Mouse (Mus musculus) spleen, adult 2 months (tissue): ENCODE measurements at regions not wholly inside any gene's neighbourhood (a gene's known extent, or its start where the extent isn't known, plus 50 kb on each side); places are given as distances from the start of the nearest gene placed in this dataset.

Experiments used
- CTCF ChIP-seq: fragments of 200-500 bp; IDR thresholded peaks from 2 replicates; pipeline ENCODE4 v1.5.1; 2011; ENCODE audit warnings: mild to moderate bottlenecking, inconsistent platforms; ENCODE audit not compliant: insufficient read depth, insufficient read length, insufficient replicate concordance; ENCODE audit errors: extremely low read depth
- POLR2A ChIP-seq: fragments of 200-500 bp; IDR thresholded peaks from 2 replicates; pipeline ENCODE4 v1.6.1; 2011; ENCODE audit warnings: low read depth, low read length, inconsistent platforms

DNA sequence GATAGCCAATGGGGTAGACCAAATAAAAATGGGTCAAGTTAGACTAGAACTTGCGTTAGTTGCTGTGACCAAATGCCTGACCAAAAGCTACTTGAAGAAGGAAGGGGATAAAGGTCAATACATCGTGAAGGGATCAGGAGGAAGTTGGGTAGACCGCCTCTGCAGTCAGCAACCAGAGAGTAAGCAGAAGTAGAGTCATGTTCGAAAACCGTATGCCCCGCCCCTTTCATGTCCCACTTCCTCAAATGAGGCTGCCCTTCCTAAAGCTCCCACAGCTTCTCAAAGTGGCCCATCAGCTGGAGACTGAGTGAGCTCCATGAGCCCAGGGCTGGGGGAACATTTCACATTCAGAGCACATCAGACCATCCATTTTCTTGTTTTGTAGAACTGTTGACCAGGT is 301.2 kb upstream of the Ppp2r3a start:
- TF ChIP-seq POLR2A (no peak), CTCF (no peak)
